Mouse (Mus musculus) CH12.LX (cell line): Measurements from ENCODE around the gene Zc3h6. TPM values are rescaled to one million over a fixed set of nuclear protein-coding genes. Genes with fewer than 3 reads are reported as not detected.
A peak's percentile ranks its signal among the peaks of the same experiment; 100 is the strongest.

Experiments used
- DNase-seq: peaks from one replicate; pipeline ENCODE4 v3.0.0-alpha.2; 2013; ENCODE audit errors: extremely low read depth
- H3K27ac ChIP-seq: 2 replicates; pipeline ENCODE4 v1.5.1; 2012; ENCODE audit warnings: low read depth, mild to moderate bottlenecking, control low read depth, moderate library complexity; ENCODE audit not compliant: insufficient read depth
- H3K27me3 ChIP-seq: replicated peaks from 2 replicates; pipeline ENCODE3; 2012; ENCODE audit warnings: inconsistent platforms
- H3K36me3 ChIP-seq, 2 experiments: replicated peaks in 1 of 2; 2 replicates each; pipeline versions ENCODE3 to v1.6.1; 2012; ENCODE audit warnings: inconsistent platforms in 1 of 2, low read length in 1 of 2, mild to moderate bottlenecking in 1 of 2, mixed read lengths in 1 of 2, moderate library complexity in 1 of 2; ENCODE audit not compliant: control insufficient read depth in 1 of 2, insufficient read depth in 1 of 2
- H3K4me1 ChIP-seq, 2 experiments: 2 replicates each; pipeline ENCODE4 v1.6.1; 2012; ENCODE audit warnings: inconsistent platforms in 1 of 2, moderate library complexity in 1 of 2; ENCODE audit not compliant: insufficient read depth in 2 of 2, control insufficient read depth in 1 of 2
- H3K4me2 ChIP-seq: 2 replicates; pipeline ENCODE4 v1.6.1; 2012; ENCODE audit warnings: low read depth, mild to moderate bottlenecking, control low read depth; ENCODE audit not compliant: poor library complexity, insufficient read depth, severe bottlenecking
- H3K4me3 ChIP-seq, 3 experiments: fragments of 150-350 bp in 1 of 3; sonication (generic) in 1 of 3; replicated peaks in 1 of 3; 2 replicates each; pipeline versions ENCODE3 to v1.5.1; 2011 to 2012; ENCODE audit warnings: low read depth in 2 of 3, low read length in 2 of 3, mild to moderate bottlenecking in 2 of 3, moderate library complexity in 2 of 3, control low read depth in 1 of 3, improper control_type of control experiment in 1 of 3, inconsistent platforms in 1 of 3, mixed read lengths in 1 of 3; ENCODE audit not compliant: poor library complexity in 1 of 3
- H3K79me2 ChIP-seq: replicated peaks from 2 replicates; pipeline ENCODE4 v1.6.1; 2012; ENCODE audit warnings: mild to moderate bottlenecking, moderate library complexity; ENCODE audit not compliant: control insufficient read depth, poor library complexity, insufficient read depth, severe bottlenecking; ENCODE audit errors: extremely low read depth
- H3K9ac ChIP-seq: 2 replicates; pipeline ENCODE4 v1.6.1; 2012; ENCODE audit warnings: low read depth, mild to moderate bottlenecking, control low read depth, moderate library complexity; ENCODE audit not compliant: insufficient read depth
- H3K9me3 ChIP-seq: replicated peaks from 2 replicates; pipeline ENCODE3; 2012; ENCODE audit warnings: low read length, inconsistent platforms, mixed read lengths
- BHLHE40 ChIP-seq: IDR thresholded peaks from 2 replicates; pipeline ENCODE4 v1.6.1; 2011; ENCODE audit warnings: mild to moderate bottlenecking, low read depth, low read length, improper control_type of control experiment
- CHD1 ChIP-seq: IDR thresholded peaks from 2 replicates; pipeline ENCODE4 v1.6.1; 2012; ENCODE audit warnings: low read depth, low read length, improper control_type of control experiment, inconsistent platforms
- CHD2 ChIP-seq: IDR thresholded peaks from 2 replicates; pipeline ENCODE4 v1.6.1; 2011; ENCODE audit warnings: low read length, improper control_type of control experiment
- CTCF ChIP-seq, 2 experiments: IDR thresholded peaks in 1 of 2; conservative IDR thresholded peaks in 1 of 2; 2 replicates each; pipeline ENCODE4 v1.5.1; 2011 to 2012; ENCODE audit warnings: low read depth in 2 of 2, low read length in 2 of 2, improper control_type of control experiment in 1 of 2, inconsistent platforms in 1 of 2, mild to moderate bottlenecking in 1 of 2, moderate library complexity in 1 of 2
- ELF1 ChIP-seq: IDR thresholded peaks from 2 replicates; pipeline ENCODE4 v1.6.1; 2014; ENCODE audit warnings: low read depth, mild to moderate bottlenecking, inconsistent platforms, low read length, improper control_type of control experiment
- EP300 ChIP-seq: IDR thresholded peaks from 2 replicates; pipeline ENCODE4 v1.6.1; 2011; ENCODE audit warnings: low read length, improper control_type of control experiment
- ETS1 ChIP-seq: conservative IDR thresholded peaks from 2 replicates; pipeline ENCODE4 v1.6.1; 2012; ENCODE audit warnings: low read depth, mild to moderate bottlenecking, inconsistent platforms, low read length, improper control_type of control experiment, moderate library complexity
- GABPA ChIP-seq: IDR thresholded peaks from 2 replicates; pipeline ENCODE4 v1.6.1; 2012; ENCODE audit warnings: low read depth, low read length, improper control_type of control experiment, inconsistent platforms; ENCODE audit not compliant: insufficient replicate concordance
- HCFC1 ChIP-seq: IDR thresholded peaks from 2 replicates; pipeline ENCODE4 v1.6.1; 2012; ENCODE audit warnings: low read depth, mild to moderate bottlenecking, inconsistent platforms, low read length, improper control_type of control experiment
- IRF4 ChIP-seq: IDR thresholded peaks from 2 replicates; pipeline ENCODE4 v1.6.1; 2014; ENCODE audit warnings: low read depth, mild to moderate bottlenecking, inconsistent platforms, low read length, improper control_type of control experiment
- JUN ChIP-seq: IDR thresholded peaks from 2 replicates; pipeline ENCODE4 v1.6.1; 2011; ENCODE audit warnings: low read depth, mild to moderate bottlenecking, low read length, improper control_type of control experiment, moderate library complexity; ENCODE audit not compliant: insufficient read depth
- JUND ChIP-seq: conservative IDR thresholded peaks from 2 replicates; pipeline ENCODE4 v1.6.1; 2011; ENCODE audit warnings: low read depth, low read length, improper control_type of control experiment
- KAT2A ChIP-seq: IDR thresholded peaks from 2 replicates; pipeline ENCODE4 v1.6.1; 2012; ENCODE audit warnings: low read length, improper control_type of control experiment, inconsistent platforms; ENCODE audit not compliant: insufficient replicate concordance
- MAFK ChIP-seq: IDR thresholded peaks from 2 replicates; pipeline ENCODE4 v1.6.1; 2011; ENCODE audit warnings: low read length, improper control_type of control experiment; ENCODE audit not compliant: insufficient replicate concordance
- MAX ChIP-seq: IDR thresholded peaks from 2 replicates; pipeline ENCODE4 v1.6.1; 2011; ENCODE audit warnings: low read length, improper control_type of control experiment
- MAZ ChIP-seq: IDR thresholded peaks from 2 replicates; pipeline ENCODE4 v1.6.1; 2012; ENCODE audit warnings: low read depth, mild to moderate bottlenecking, inconsistent platforms, low read length, improper control_type of control experiment, moderate library complexity
- MEF2A ChIP-seq: IDR thresholded peaks from 2 replicates; pipeline ENCODE4 v1.6.1; 2014; ENCODE audit warnings: low read depth, mild to moderate bottlenecking, inconsistent platforms, low read length, improper control_type of control experiment, borderline replicate concordance
- MXI1 ChIP-seq: IDR thresholded peaks from 2 replicates; pipeline ENCODE4 v1.6.1; 2011; ENCODE audit warnings: mild to moderate bottlenecking, low read depth, low read length, improper control_type of control experiment
- MYC ChIP-seq: IDR thresholded peaks from 2 replicates; pipeline ENCODE4 v1.6.1; 2011; ENCODE audit warnings: low read depth, mild to moderate bottlenecking, improper control_type of control experiment, low read length
- NELFE ChIP-seq: IDR thresholded peaks from 2 replicates; pipeline ENCODE4 v1.6.1; 2011; ENCODE audit warnings: low read depth, low read length, improper control_type of control experiment
- NRF1 ChIP-seq: IDR thresholded peaks from 2 replicates; pipeline ENCODE4 v1.6.1; 2014; ENCODE audit warnings: low read depth, mild to moderate bottlenecking, inconsistent platforms, low read length, improper control_type of control experiment, moderate library complexity
- PAX5 ChIP-seq: IDR thresholded peaks from 2 replicates; pipeline ENCODE4 v1.6.1; 2012; ENCODE audit warnings: low read length, inconsistent platforms, mixed read lengths
- POLR2AphosphoS2 ChIP-seq: IDR thresholded peaks from 2 replicates; pipeline ENCODE4 v1.6.1; 2011; ENCODE audit warnings: low read depth, low read length, improper control_type of control experiment
- RAD21 ChIP-seq: IDR thresholded peaks from 2 replicates; pipeline ENCODE4 v1.6.1; 2011; ENCODE audit warnings: low read depth, mild to moderate bottlenecking, low read length, improper control_type of control experiment, moderate library complexity
- RCOR1 ChIP-seq: conservative IDR thresholded peaks from 2 replicates; pipeline ENCODE4 v1.6.1; 2012; ENCODE audit warnings: low read depth, mild to moderate bottlenecking, inconsistent platforms, low read length, improper control_type of control experiment
- SIN3A ChIP-seq: IDR thresholded peaks from 2 replicates; pipeline ENCODE4 v1.6.1; 2012; ENCODE audit warnings: low read length, improper control_type of control experiment, inconsistent platforms
- SMC3 ChIP-seq: IDR thresholded peaks from 2 replicates; pipeline ENCODE4 v1.6.1; 2011; ENCODE audit warnings: low read depth, low read length, improper control_type of control experiment
- TBP ChIP-seq: conservative IDR thresholded peaks from 2 replicates; pipeline ENCODE4 v1.6.1; 2011; ENCODE audit warnings: low read depth, low read length, improper control_type of control experiment
- TCF12 ChIP-seq: IDR thresholded peaks from 2 replicates; pipeline ENCODE4 v1.6.1; 2014; ENCODE audit warnings: low read depth, mild to moderate bottlenecking, inconsistent platforms, low read length, improper control_type of control experiment
- UBTF ChIP-seq: IDR thresholded peaks from 2 replicates; pipeline ENCODE4 v1.6.1; 2012; ENCODE audit warnings: low read depth, mild to moderate bottlenecking, inconsistent platforms, low read length, improper control_type of control experiment, moderate library complexity
- USF1 ChIP-seq: IDR thresholded peaks from 2 replicates; pipeline ENCODE4 v1.6.1; 2014; ENCODE audit warnings: low read depth, mild to moderate bottlenecking, inconsistent platforms, low read length, improper control_type of control experiment
- USF2 ChIP-seq: conservative IDR thresholded peaks from 2 replicates; pipeline ENCODE4 v1.6.1; 2011; ENCODE audit warnings: low read depth, low read length, improper control_type of control experiment
- ZC3H11A ChIP-seq: IDR thresholded peaks from 2 replicates; pipeline ENCODE4 v1.6.1; 2012; ENCODE audit warnings: low read depth, mild to moderate bottlenecking, inconsistent platforms, low read length, improper control_type of control experiment
- ZKSCAN1 ChIP-seq: IDR thresholded peaks from 2 replicates; pipeline ENCODE4 v1.6.1; 2012; ENCODE audit warnings: low read depth, inconsistent platforms, low read length, improper control_type of control experiment, borderline replicate concordance
- ZMIZ1 ChIP-seq: IDR thresholded peaks from 2 replicates; pipeline ENCODE4 v1.6.1; 2012; ENCODE audit warnings: low read depth, mild to moderate bottlenecking, inconsistent platforms, low read length, improper control_type of control experiment
- ZNF384 ChIP-seq: IDR thresholded peaks from 2 replicates; pipeline ENCODE4 v1.6.1; 2012; ENCODE audit warnings: low read depth, low read length, improper control_type of control experiment, inconsistent platforms
- dilution Hi-C: fragments of 300-500 bp; cut with MboI; formaldehyde crosslinking; loops from 2 replicates; pipeline ENCODE4 v1.14.3; 2020; ENCODE audit warnings: low sequenced_read_pairs; ENCODE audit not compliant: extremely low pct_unique_long_range_greater_than_20kb, extremely low pct_ligation_motif_present
- in situ Hi-C: fragments of 300-500 bp; cut with MboI; formaldehyde crosslinking; loops from 3 replicates; pipeline ENCODE4 v1.14.3; 2019; ENCODE audit warnings: low sequenced_read_pairs, low pct_ligation_motif_present, low pct_unique_long_range_greater_than_20kb, mixed read lengths
- polyA plus RNA-seq: library from polyadenylated mRNA; unstranded; fragments of >175 nt; gene quantifications from 2 replicates; pipeline ENCODE4 v1.2.1, GENCODE M21; 2012; ENCODE audit warnings: low read depth; ENCODE audit not compliant: insufficient read length
- total RNA-seq, 2 experiments: library from RNA; depleted of rRNA; stranded (reverse); fragments of 300-350 nt in 1 of 2; fragments of >200 nt in 1 of 2; gene quantifications; 2 replicates each; pipeline ENCODE4 v1.2.3; 2012 to 2014

Zc3h6 gene
- total RNA-seq (2012; rRNA removed) = 0.55 and 0.64 TPM in 2 replicates
- total RNA-seq (2014; rRNA removed) = 0.65 and 0.72 TPM in 2 replicates
- 0.57 and 0.59 TPM in 2 replicates for polyA plus RNA-seq

DNA sequence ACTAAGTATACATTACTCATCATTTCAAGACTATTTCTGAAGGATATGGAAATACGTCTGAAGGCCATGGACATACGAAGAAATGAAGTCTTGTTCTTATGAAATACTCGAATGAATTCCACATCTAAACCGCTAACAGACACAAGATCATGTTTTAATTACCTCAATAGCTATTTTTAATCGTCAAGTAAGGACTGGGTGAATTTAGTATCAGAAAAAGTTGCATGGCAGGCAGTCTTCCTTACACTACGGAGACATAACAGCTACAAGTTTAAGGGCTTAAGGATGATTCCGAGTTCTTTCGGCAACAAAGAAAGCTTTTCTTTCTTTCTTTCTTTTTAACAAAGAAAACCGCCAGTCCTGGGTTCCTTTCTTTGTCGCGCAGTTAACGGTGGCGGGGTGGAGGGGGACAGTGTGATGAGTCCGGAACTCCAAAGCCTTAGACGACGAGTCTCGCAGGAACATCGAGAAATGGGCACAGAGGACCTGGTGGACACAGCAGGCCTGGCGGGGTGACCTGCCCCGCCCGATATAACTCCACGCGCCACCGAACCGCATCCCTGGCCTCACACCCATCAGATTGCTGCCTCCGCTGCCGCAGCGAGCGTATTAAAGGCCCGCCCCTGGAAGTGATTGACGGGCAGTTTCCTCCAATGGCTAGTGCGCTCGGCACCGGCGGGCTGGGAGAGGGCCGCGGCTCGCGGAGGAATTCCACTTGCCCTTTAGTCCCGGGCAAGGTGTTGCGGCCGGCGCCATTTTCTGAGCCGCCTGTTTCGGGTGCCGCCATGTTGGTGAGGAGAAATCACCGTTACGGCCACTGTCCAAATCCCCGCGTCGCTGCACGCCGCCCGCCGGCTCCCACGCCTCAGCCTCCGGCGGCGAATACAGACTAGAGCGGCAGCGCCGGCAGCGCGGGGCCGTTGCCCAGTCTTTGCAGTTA is at the start of gene Zc3h6:
Gene Zc3h6, plus strand, starts transcription at position 762 of the 940 bp plus-strand sequence.
- Histone ChIP-seq H3K27me3 (no peaks in the 10 kb centered on the region), H3K4me1 (peaks cover 3 to 16% of the 10 kb centered on the region in 2 experiments; a peak in 2 of 4 replicates), H3K36me3 (no peaks in the 10 kb centered on the region), H3K79me2 (no peaks in the 10 kb centered on the region), H3K9me3 (no peaks in the 10 kb centered on the region), H3K9ac (peak within 1 kb of the TSS; percentile 99), H3K4me3 (peak within 1 kb of the TSS; percentile 83 to 93 (median 89)), H3K27ac (peak within 1 kb of the TSS; percentile 96), H3K4me2 (peak within 1 kb of the TSS; percentile 25)
- peak; percentile 96 for DNase-seq
- in situ Hi-C loops (no loop called here), dilution Hi-C loops (no loop called here)
- TF ChIP-seq MAFK (no peak), CHD1 (peak; percentile 63; the same call in 1 of the 2 replicates), RCOR1 (peak; percentile 49), MYC (peak; percentile 65), EP300 (no peak), BHLHE40 (peak; percentile 41; the same call in 1 of the 2 replicates), TCF12 (peak; percentile 94), JUND (no peak), ZKSCAN1 (no peak), MAX (peak; percentile 66), USF1 (no peak), JUN (no peak), USF2 (no peak), UBTF (peak; percentile 97; the same call in 1 of the 2 replicates), NRF1 (peak; percentile 80), GABPA (no peak), NELFE (peak; percentile 89), CHD2 (peak; percentile 91), ZMIZ1 (peak; percentile 52; the same call in 1 of the 2 replicates), RAD21 (no peak), SIN3A (peak; percentile 58), ELF1 (peak; percentile 61), MAZ (peak; percentile 79; the same call in 1 of the 2 replicates), POLR2AphosphoS2 (peak; percentile 58; the same call in 1 of the 2 replicates), PAX5 (no peak), KAT2A (peak; percentile 94), MEF2A (peak; percentile 70), HCFC1 (peak; percentile 79), ZNF384 (no peak), IRF4 (no peak), MXI1 (0 out of 2 replicates have a peak, but pooled peaks have one; percentile 49), ETS1 (0 out of 2 replicates have a peak, but pooled peaks have one; percentile 5), CTCF (conservative IDR thresholded peaks at IDR 0.05 in 1 of 2, IDR thresholded peaks at IDR 0.05 in 1 of 2; ENCODE audit: low read depth in 2 of 2, low read length in 2 of 2) (no peak), SMC3 (no peak), ZC3H11A (peak; percentile 65), TBP (peak; percentile 95)
